Mouse (Mus musculus) small intestine, adult 2 months (tissue): Measurements from ENCODE around the gene Metap1. TPM values are rescaled to one million over a fixed set of nuclear protein-coding genes. Genes with fewer than 3 reads are reported as not detected.

Source experiments
- H3K27ac ChIP-seq: fragments of 200-500 bp; 2 replicates; pipeline ENCODE4 v1.5.1; 2012; ENCODE audit warnings: low read depth, low read length, control low read depth, inconsistent platforms; ENCODE audit not compliant: insufficient read depth
- H3K27me3 ChIP-seq: fragments of 200-500 bp; 2 replicates; pipeline ENCODE4 v1.6.1; 2012; ENCODE audit warnings: mild to moderate bottlenecking, moderate library complexity, low read length, inconsistent platforms; ENCODE audit not compliant: control insufficient read depth, insufficient read depth
- H3K36me3 ChIP-seq: fragments of 200-500 bp; 2 replicates; pipeline ENCODE4 v1.6.1; 2012; ENCODE audit warnings: mild to moderate bottlenecking, low read length, control low read depth, inconsistent platforms; ENCODE audit not compliant: control insufficient read depth, insufficient read depth
- H3K4me1 ChIP-seq: fragments of 200-500 bp; 2 replicates; pipeline ENCODE4 v1.6.1; 2012; ENCODE audit warnings: low read length, inconsistent platforms, mixed read lengths; ENCODE audit not compliant: control insufficient read depth, insufficient read depth, insufficient read length
- H3K4me3 ChIP-seq: fragments of 200-500 bp; 2 replicates; pipeline ENCODE4 v1.5.1; 2012; ENCODE audit warnings: low read depth, mild to moderate bottlenecking, control low read depth, inconsistent platforms, low read length, moderate library complexity
- CTCF ChIP-seq: fragments of 200-500 bp; IDR thresholded peaks from 2 replicates; pipeline ENCODE4 v1.5.1; 2012; ENCODE audit warnings: low read depth, mild to moderate bottlenecking, control low read depth, inconsistent platforms, low read length, moderate library complexity, mixed read lengths; ENCODE audit not compliant: insufficient replicate concordance, insufficient read length; ENCODE audit errors: extremely low read depth
- POLR2A ChIP-seq: fragments of 200-500 bp; IDR thresholded peaks from 2 replicates; pipeline ENCODE4 v1.6.1; 2012; ENCODE audit warnings: low read depth, mild to moderate bottlenecking, control low read depth, inconsistent platforms, low read length, moderate library complexity
- WGBS: fragments of 180-500 bp; shearing (Covaris S2); methylation state at CpG from one replicate; pipeline ENCODE4 v1.1.7; 2018; 5-methylcytosine and 5-hydroxymethylcytosine counted together
- polyA plus RNA-seq: library from polyadenylated mRNA; depleted of rRNA; stranded (reverse); fragments of >200 nt; gene quantifications from 2 replicates; pipeline ENCODE4 v1.2.3, GENCODE M21; 2012; rRNA removed

The Metap1 gene
- 4.5 and 6.6 TPM in 2 replicates for polyA plus RNA-seq

GRCm38 (mm10) chr3:138489327-138490033 is at the start of gene Metap1:
Gene Metap1, minus strand, starts transcription at chr3:138489515.
- Histone ChIP-seq H3K27ac (peak within 1 kb of the TSS; percentile 33), H3K4me1 (no peaks in the 10 kb centered on the region), H3K36me3 (peaks cover 5% of the 10 kb centered on the region; the same call in 1 of the 2 replicates), H3K27me3 (no peaks in the 10 kb centered on the region), H3K4me3 (peak within 1 kb of the TSS; percentile 74)
- WGBS = under 1% methylated on average over 57 of the region's 65 CpGs
- no peak for TF ChIP-seq POLR2A
- TF ChIP-seq CTCF = no peak

GRCm38 (mm10) chr3:138536031-138536430 is 46.7 kb upstream of the Metap1 start:
- H3K27ac ChIP-seq = no peak overlapping the region; the same call in 1 of the 2 replicates
- H3K36me3 ChIP-seq = no peaks in the 10 kb centered on the region
- 56% methylated on average over 2 of the region's 2 CpGs for WGBS
- TF ChIP-seq POLR2A (no peak), CTCF (no peak)
- H3K4me1 ChIP-seq = peaks cover 2% of the 10 kb centered on the region
- H3K27me3 ChIP-seq = no peaks in the 10 kb centered on the region
- H3K4me3 ChIP-seq = no peak overlapping the region

GRCm38 (mm10) chr3:138532764-138533163 is 43.4 kb upstream of the Metap1 start:
- H3K27ac ChIP-seq = no peak overlapping the region
- H3K36me3 ChIP-seq = no peaks in the 10 kb centered on the region
- peaks cover 2% of the 10 kb centered on the region for H3K4me1 ChIP-seq
- no peak for TF ChIP-seq CTCF
- no peak for TF ChIP-seq POLR2A
- WGBS = 28% methylated on average over 2 of the region's 2 CpGs
- H3K27me3 ChIP-seq = no peaks in the 10 kb centered on the region
- H3K4me3 ChIP-seq = no peak overlapping the region

GRCm38 (mm10) chr3:138531479-138532181 is 42.3 kb upstream of the Metap1 start:
- Histone ChIP-seq H3K4me3 (no peak overlapping the region), H3K27ac (no peak overlapping the region), H3K4me1 (peaks cover 2% of the 10 kb centered on the region), H3K27me3 (no peaks in the 10 kb centered on the region), H3K36me3 (no peaks in the 10 kb centered on the region)
- WGBS = 61% methylated on average over 12 of the region's 12 CpGs
- TF ChIP-seq POLR2A (no peak), CTCF (no peak)

- Histone ChIP-seq H3K27ac (no peak overlapping the region), H3K36me3 (no peaks in the 10 kb centered on the region), H3K4me1 (peaks cover 5% of the 10 kb centered on the region), H3K27me3 (no peaks in the 10 kb centered on the region), H3K4me3 (no peak overlapping the region)
- 55% methylated on average over 8 of the region's 8 CpGs for WGBS
- TF ChIP-seq CTCF = no peak
- TF ChIP-seq POLR2A = no peak
Observed at GRCm38 (mm10) chr3:138530578-138531478, 41.5 kb upstream of the Metap1 start.

- Histone ChIP-seq H3K27me3 (no peaks in the 10 kb centered on the region), H3K4me3 (peak overlapping the region; percentile 71), H3K4me1 (peaks cover 6% of the 10 kb centered on the region), H3K27ac (no peak overlapping the region), H3K36me3 (no peaks in the 10 kb centered on the region)
- WGBS = 3% methylated on average over 16 of the region's 16 CpGs
- TF ChIP-seq CTCF (no peak), POLR2A (no peak)
Observed at GRCm38 (mm10) chr3:138528265-138528664, 39.0 kb upstream of the Metap1 start.
